Mouse (Mus musculus) frontal cortex, adult (tissue): Measurements from ENCODE around the gene Lrrfip1.

Experiments used
- ATAC-seq: cut with Nextera tagmentation; 2 replicates; pipeline ENCODE4 v1.9.2; 2017; ENCODE audit warnings: mild to moderate bottlenecking, moderate library complexity, mixed read lengths; ENCODE audit not compliant: low TSS enrichment

Lrrfip1 gene

DNA sequence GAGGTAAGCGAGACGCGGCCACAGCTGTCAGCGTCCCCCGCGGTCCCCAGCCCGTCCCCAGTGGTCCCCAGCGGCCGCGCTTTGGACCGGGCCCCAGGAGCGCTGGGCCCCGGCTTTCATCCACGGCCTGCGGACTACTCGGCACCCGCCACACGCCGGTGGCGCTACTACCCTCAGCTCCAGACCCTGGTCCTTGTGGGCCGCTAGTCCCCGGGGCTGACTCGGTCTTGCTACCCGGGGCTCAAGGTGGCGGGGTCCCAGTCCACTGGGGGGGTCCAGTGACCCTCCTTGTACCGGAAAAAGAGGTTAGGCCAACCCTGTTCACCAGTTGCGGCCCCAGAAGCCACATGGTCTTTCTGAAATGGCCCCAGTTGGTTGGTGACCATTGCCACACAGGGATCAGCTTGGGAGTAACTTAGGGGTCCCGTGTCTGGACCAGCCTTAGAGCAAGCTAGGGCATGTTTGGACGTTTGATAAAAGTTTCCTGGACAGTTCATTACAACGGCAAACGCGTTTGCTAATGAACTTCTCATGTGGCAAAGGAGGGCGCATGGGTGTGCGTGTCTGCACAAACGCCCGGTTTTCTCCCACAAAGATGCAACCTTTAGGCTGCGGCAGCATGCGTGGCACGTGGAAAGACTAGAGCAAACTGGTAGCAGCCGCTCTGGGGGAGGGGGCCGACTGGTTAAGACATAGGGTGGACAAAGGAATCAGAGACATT lies 514 bp downstream of the Lrrfip1 start:
- no peak; the same call in 1 of the 2 replicates for ATAC-seq

GRCm38 (mm10) chr1:90999911-91000601 lies 1.5 kb downstream of the Lrrfip1 start:
- ATAC-seq: no peak

DNA sequence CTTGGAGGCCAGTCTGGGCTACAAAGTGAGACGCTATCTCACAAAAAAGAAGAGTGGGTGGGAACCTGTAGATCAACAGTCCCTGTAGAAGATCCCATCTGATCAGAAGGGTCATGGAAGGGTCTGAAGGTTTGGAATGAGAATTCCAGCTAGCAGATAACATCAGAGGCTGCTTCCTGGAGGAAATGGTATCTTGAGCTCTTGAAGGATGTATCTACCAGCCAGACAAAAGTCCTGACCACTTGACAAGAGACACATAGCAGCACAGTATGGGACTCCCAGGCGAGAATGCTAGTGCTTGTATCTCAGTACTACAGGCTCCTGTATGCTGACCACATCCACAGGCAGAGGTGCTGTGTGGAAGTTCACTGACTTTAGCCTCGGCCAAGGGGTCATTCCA lies 2.6 kb downstream of the Lrrfip1 start:
- ATAC-seq: no peak

- ATAC-seq: no peak
These were observed 3.5 kb downstream of the Lrrfip1 start for GRCm38 (mm10) chr1:91001871-91002539.

DNA sequence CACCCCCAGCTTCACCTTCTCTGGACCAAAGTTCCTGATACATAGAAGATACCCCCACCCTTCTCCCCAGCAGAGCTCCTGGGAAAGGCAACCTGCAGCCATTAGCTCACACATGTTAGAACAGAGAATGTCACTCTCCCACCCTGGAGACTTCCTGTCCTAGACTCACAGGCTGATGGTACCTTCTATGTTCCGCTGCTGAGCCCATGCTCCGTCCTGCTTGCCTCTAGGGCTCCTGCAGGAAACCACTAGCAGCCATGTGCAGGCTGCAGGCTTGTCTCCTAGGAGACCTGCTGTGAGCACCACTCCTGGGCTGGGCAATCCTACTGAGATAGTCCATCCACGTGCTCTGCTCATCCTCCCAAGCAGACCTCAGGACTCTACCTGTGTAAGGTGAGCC lies 4.1 kb downstream of the Lrrfip1 start:
- ATAC-seq: no peak

DNA sequence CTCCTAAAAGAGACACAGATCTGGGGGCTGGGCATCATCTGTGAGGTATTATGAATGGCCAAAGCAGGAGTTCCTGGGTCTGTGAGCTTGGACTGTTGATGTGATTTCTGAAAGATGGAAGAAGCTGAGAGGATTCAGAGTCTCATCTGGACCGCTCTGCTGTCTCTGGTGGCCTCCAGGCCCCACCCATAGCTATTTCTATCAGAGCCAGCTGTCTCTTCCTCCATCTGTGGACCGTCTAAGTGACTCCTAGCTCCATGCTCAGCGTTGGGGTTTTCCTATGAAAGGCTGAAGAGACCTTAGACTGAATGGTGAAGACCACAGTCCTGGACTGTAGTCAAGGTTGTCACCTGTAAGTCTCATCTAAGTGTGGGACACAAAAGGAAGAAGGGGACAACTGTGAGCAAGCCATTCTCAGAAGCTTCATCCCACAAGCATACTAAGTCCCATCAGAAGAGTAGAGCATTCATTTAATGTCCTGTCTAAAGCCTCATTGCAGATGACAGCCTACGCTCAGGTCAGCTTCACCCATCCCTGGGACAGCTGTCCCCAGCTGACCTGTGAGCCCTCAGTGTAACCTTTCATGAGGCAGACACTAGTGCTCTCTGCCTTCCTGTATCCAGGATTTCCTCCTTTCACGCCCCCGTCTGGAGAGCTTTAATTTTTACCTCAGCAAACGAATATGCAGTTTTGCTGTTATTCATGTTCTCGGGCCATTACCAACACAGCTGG lies 5.2 kb downstream of the Lrrfip1 start:
- ATAC-seq: no peak

GRCm38 (mm10) chr1:91006037-91006436 lies 7.5 kb downstream of the Lrrfip1 start:
- no peak for ATAC-seq

GRCm38 (mm10) chr1:91006708-91007107 lies 8.2 kb downstream of the Lrrfip1 start:
- no peak for ATAC-seq

- ATAC-seq: no peak
These were observed 9.7 kb downstream of the Lrrfip1 start for GRCm38 (mm10) chr1:91008147-91008682.

DNA sequence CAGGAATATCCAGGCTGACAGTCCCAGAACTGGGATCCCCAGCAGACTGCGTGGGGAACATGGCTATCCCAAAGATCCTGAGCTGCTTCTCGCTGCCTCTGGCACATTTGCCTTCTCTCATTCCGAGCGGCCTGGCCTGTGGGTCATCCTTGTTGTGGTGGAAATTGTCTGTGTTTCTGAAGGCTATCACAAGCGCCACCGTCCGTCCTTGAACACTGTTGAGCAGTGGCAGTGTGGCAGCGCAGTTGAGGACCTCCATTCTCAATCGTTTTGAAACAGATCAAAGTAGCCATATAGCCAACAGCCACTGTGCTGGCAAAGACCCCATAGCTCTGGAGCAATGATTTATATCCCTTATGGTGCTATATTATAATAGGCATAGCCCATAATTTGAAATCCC lies 10.2 kb downstream of the Lrrfip1 start:
- ATAC-seq: no peak

GRCm38 (mm10) chr1:91009266-91009665 lies 10.7 kb downstream of the Lrrfip1 start:
- no peak for ATAC-seq

- no peak for ATAC-seq
These were observed 11.7 kb downstream of the Lrrfip1 start for GRCm38 (mm10) chr1:91010216-91010615.

- no peak for ATAC-seq
These were observed 12.2 kb downstream of the Lrrfip1 start for GRCm38 (mm10) chr1:91010716-91011115.

- no peak for ATAC-seq
These were observed 12.8 kb downstream of the Lrrfip1 start for GRCm38 (mm10) chr1:91011336-91011735.

GRCm38 (mm10) chr1:91013803-91014202 lies 15.3 kb downstream of the Lrrfip1 start:
- ATAC-seq: no peak

GRCm38 (mm10) chr1:91015571-91015970 lies 17.0 kb downstream of the Lrrfip1 start:
- ATAC-seq: no peak

- peak; percentile 73 for ATAC-seq
These were observed 18.7 kb downstream of the Lrrfip1 start for GRCm38 (mm10) chr1:91017111-91017758.

DNA sequence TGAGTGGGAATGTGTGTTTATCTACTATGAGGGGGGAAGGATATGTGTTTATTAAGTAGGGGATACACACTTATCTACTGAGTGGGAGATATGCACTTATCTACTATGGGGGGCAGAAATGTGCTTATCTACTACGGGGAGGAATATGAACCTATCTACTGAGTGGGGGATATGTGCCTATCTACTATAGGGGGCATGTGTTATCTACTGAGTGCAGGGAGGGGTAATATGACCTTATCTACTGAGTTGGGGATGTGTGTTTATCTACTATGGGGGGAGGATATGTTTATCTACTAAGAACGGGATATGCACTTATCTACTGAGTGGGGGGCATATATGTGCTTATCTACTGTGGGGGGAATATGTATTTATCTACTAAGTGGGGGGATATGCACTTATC lies 20.8 kb downstream of the Lrrfip1 start:
- no peak for ATAC-seq

GRCm38 (mm10) chr1:91021304-91021703 lies 22.8 kb downstream of the Lrrfip1 start:
- ATAC-seq: no peak

DNA sequence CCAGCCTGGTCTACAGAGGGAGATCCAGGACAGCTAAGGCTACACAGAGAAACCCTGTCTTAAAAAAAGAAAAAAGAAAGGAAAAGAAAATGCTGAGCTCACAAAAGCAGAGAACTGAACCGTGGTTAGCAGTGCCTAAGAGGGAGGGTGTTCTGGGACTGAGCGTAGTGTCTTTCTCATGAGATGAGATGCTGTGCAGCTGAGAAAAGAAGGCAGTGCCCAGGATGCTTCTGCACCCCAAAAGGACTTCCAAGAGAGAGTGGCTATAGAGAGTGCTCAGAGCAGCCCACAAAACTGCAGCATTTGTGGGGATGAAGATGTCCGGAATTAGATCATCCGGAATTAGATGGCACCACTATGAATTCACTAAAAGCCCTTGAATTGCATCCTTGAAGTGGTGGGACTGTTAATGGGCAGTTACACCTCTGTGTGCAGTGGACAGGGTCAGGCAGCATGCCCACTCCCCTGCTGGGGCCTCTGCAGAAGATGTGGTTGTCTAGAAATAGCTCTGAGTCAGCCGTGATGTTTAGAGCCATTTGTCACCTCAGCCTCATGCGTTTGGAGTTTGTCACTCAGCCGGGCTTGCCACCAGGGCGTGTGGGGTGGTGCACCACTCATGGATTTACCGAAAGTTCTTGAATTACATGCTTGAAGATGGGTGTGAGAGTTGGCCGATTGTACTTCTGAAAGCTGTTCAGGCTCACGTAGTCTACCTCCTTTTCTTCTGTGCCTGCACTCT lies 23.8 kb downstream of the Lrrfip1 start:
- peak; percentile 82 for ATAC-seq

- ATAC-seq: no peak
These were observed 24.7 kb downstream of the Lrrfip1 start for GRCm38 (mm10) chr1:91023230-91023629.
